Mouse (Mus musculus) MEL (cell line): ENCODE measurements around the gene Cers6. TPM values are rescaled to one million over a fixed set of nuclear protein-coding genes. Genes with fewer than 3 reads are reported as not detected.

Experiments
- DNase-seq: peaks from one replicate; pipeline ENCODE4 v3.0.0; 2011; ENCODE audit warnings: low read depth, low spot score
- H3K27ac ChIP-seq: 2 replicates; pipeline ENCODE4 v1.5.1; 2012; ENCODE audit warnings: low read depth, mild to moderate bottlenecking, control low read depth, low read length, moderate library complexity; ENCODE audit not compliant: control insufficient read depth
- H3K27me3 ChIP-seq, 2 experiments: fragments of 150-350 bp in 1 of 2; sonication (generic) in 1 of 2; 2 replicates each; pipeline ENCODE4 v1.6.1; 2012; ENCODE audit warnings: low read length in 2 of 2, mild to moderate bottlenecking in 2 of 2, improper control_type of control experiment in 1 of 2, moderate library complexity in 1 of 2; ENCODE audit not compliant: insufficient read depth in 2 of 2, control insufficient read depth in 1 of 2
- H3K36me3 ChIP-seq, 2 experiments: 2 replicates each; pipeline ENCODE4 v1.6.1; 2012 to 2014; ENCODE audit warnings: low read length in 2 of 2, improper control_type of control experiment in 1 of 2, inconsistent platforms in 1 of 2, mild to moderate bottlenecking in 1 of 2; ENCODE audit not compliant: insufficient read depth in 2 of 2, control insufficient read depth in 1 of 2
- H3K4me1 ChIP-seq, 2 experiments: fragments of 150-350 bp in 1 of 2; sonication (generic) in 1 of 2; 2 replicates each; pipeline ENCODE4 v1.6.1; 2012; ENCODE audit warnings: low read length in 2 of 2, improper control_type of control experiment in 1 of 2, mild to moderate bottlenecking in 1 of 2; ENCODE audit not compliant: insufficient read depth in 2 of 2, control insufficient read depth in 1 of 2
- H3K4me3 ChIP-seq, 2 experiments: fragments of 150-350 bp in 1 of 2; sonication (generic) in 1 of 2; 2 replicates each; pipeline ENCODE4 v1.5.1; 2012; ENCODE audit warnings: low read depth in 2 of 2, low read length in 2 of 2, mild to moderate bottlenecking in 2 of 2, moderate library complexity in 2 of 2, control low read depth in 1 of 2, improper control_type of control experiment in 1 of 2; ENCODE audit not compliant: control insufficient read depth in 1 of 2, insufficient read depth in 1 of 2
- H3K79me2 ChIP-seq: 2 replicates; pipeline ENCODE4 v1.6.1; 2012; ENCODE audit warnings: mild to moderate bottlenecking, low read length, moderate library complexity; ENCODE audit not compliant: control insufficient read depth, poor library complexity, insufficient read depth
- H3K9ac ChIP-seq: 2 replicates; pipeline ENCODE4 v1.6.1; 2012; ENCODE audit warnings: low read depth, mild to moderate bottlenecking, control low read depth, low read length, moderate library complexity; ENCODE audit not compliant: control insufficient read depth, poor library complexity, severe bottlenecking
- H3K9me3 ChIP-seq: fragments of 150-350 bp; sonication (generic); replicated peaks from 2 replicates; pipeline ENCODE4 v1.6.1; 2012; ENCODE audit warnings: mild to moderate bottlenecking, low read length, improper control_type of control experiment, moderate library complexity; ENCODE audit not compliant: insufficient read depth
- BHLHE40 ChIP-seq: IDR thresholded peaks from 2 replicates; pipeline ENCODE4 v1.6.1; 2012; ENCODE audit warnings: low read depth, mild to moderate bottlenecking, inconsistent platforms, low read length, improper control_type of control experiment, borderline replicate concordance
- CHD1 ChIP-seq: IDR thresholded peaks from 2 replicates; pipeline ENCODE4 v1.6.1; 2012; ENCODE audit warnings: low read depth, mild to moderate bottlenecking, inconsistent platforms, low read length, improper control_type of control experiment
- CTCF ChIP-seq, 3 experiments: IDR thresholded peaks in 2 of 3; conservative IDR thresholded peaks in 1 of 3; 2 replicates each; pipeline ENCODE4 v1.5.1; 2011 to 2012; ENCODE audit warnings: low read length in 3 of 3, low read depth in 2 of 3, mild to moderate bottlenecking in 2 of 3, improper control_type of control experiment in 1 of 3, inconsistent platforms in 1 of 3, mixed read lengths in 1 of 3, moderate library complexity in 1 of 3; ENCODE audit not compliant: control insufficient read depth in 1 of 3, insufficient read depth in 1 of 3, poor library complexity in 1 of 3, severe bottlenecking in 1 of 3
- E2F4 ChIP-seq: IDR thresholded peaks from 2 replicates; pipeline ENCODE4 v1.6.1; 2011; ENCODE audit warnings: low read depth, low read length, improper control_type of control experiment, borderline replicate concordance
- EP300 ChIP-seq, 2 experiments: IDR thresholded peaks; 2 replicates each; pipeline ENCODE4 v1.6.1; 2011; ENCODE audit warnings: improper control_type of control experiment in 2 of 2, low read length in 2 of 2, low read depth in 1 of 2, mild to moderate bottlenecking in 1 of 2
- GABPA ChIP-seq: IDR thresholded peaks from 2 replicates; pipeline ENCODE4 v1.6.1; 2012; ENCODE audit warnings: low read depth, mild to moderate bottlenecking, inconsistent platforms, low read length, improper control_type of control experiment, moderate library complexity
- MAFK ChIP-seq: IDR thresholded peaks from 2 replicates; pipeline ENCODE4 v1.6.1; 2011; ENCODE audit warnings: low read depth, mild to moderate bottlenecking, low read length, improper control_type of control experiment, borderline replicate concordance
- MAZ ChIP-seq: IDR thresholded peaks from 2 replicates; pipeline ENCODE4 v1.6.1; 2012; ENCODE audit warnings: low read depth, mild to moderate bottlenecking, inconsistent platforms, low read length, improper control_type of control experiment
- MYB ChIP-seq: IDR thresholded peaks from 2 replicates; pipeline ENCODE4 v1.6.1; 2011; ENCODE audit warnings: mild to moderate bottlenecking, low read depth, low read length, improper control_type of control experiment
- NELFE ChIP-seq: IDR thresholded peaks from 2 replicates; pipeline ENCODE4 v1.6.1; 2011; ENCODE audit warnings: low read depth, low read length, improper control_type of control experiment
- NRF1 ChIP-seq: IDR thresholded peaks from 2 replicates; pipeline ENCODE4 v1.6.1; 2014; ENCODE audit warnings: low read depth, mild to moderate bottlenecking, inconsistent platforms, low read length, improper control_type of control experiment, moderate library complexity; ENCODE audit not compliant: poor library complexity, insufficient read depth, severe bottlenecking
- POLR2A ChIP-seq, 2 experiments: IDR thresholded peaks; 2 replicates each; pipeline ENCODE4 v1.6.1; 2011 to 2012; ENCODE audit warnings: low read length in 2 of 2, mild to moderate bottlenecking in 2 of 2, control low read depth in 1 of 2, improper control_type of control experiment in 1 of 2, low read depth in 1 of 2, moderate library complexity in 1 of 2; ENCODE audit not compliant: control insufficient read depth in 1 of 2, insufficient read depth in 1 of 2, poor library complexity in 1 of 2
- POLR2AphosphoS2 ChIP-seq: IDR thresholded peaks from 2 replicates; pipeline ENCODE4 v1.6.1; 2011; ENCODE audit warnings: low read length, improper control_type of control experiment
- RCOR1 ChIP-seq: IDR thresholded peaks from 2 replicates; pipeline ENCODE4 v1.6.1; 2012; ENCODE audit warnings: low read depth, mild to moderate bottlenecking, inconsistent platforms, low read length, improper control_type of control experiment
- SIN3A ChIP-seq: IDR thresholded peaks from 2 replicates; pipeline ENCODE4 v1.6.1; 2012; ENCODE audit warnings: low read length, improper control_type of control experiment, inconsistent platforms
- TBP ChIP-seq: IDR thresholded peaks from 2 replicates; pipeline ENCODE4 v1.8.0; 2011; ENCODE audit warnings: low read depth, low read length, improper control_type of control experiment
- TCF12 ChIP-seq: IDR thresholded peaks from 2 replicates; pipeline ENCODE4 v1.6.1; 2014; ENCODE audit warnings: low read depth, mild to moderate bottlenecking, inconsistent platforms, low read length, improper control_type of control experiment, moderate library complexity
- USF2 ChIP-seq, 2 experiments: IDR thresholded peaks; 2 replicates each; pipeline ENCODE4 v1.6.1; 2011 to 2012; ENCODE audit warnings: improper control_type of control experiment in 2 of 2, low read length in 2 of 2, borderline replicate concordance in 1 of 2, inconsistent platforms in 1 of 2, low read depth in 1 of 2, mild to moderate bottlenecking in 1 of 2; ENCODE audit not compliant: insufficient read depth in 1 of 2
- ZKSCAN1 ChIP-seq: IDR thresholded peaks from 2 replicates; pipeline ENCODE4 v1.6.1; 2012; ENCODE audit warnings: low read depth, mild to moderate bottlenecking, inconsistent platforms, low read length, improper control_type of control experiment, moderate library complexity
- polyA plus RNA-seq, 2 experiments: library from polyadenylated mRNA; stranded (reverse) in 1 of 2; unstranded in 1 of 2; fragments of >175 nt in 1 of 2; fragments of >200 nt in 1 of 2; gene quantifications; 2 replicates each; pipeline versions ENCODE4 v1.2.1 to v1.2.4; 2012; ENCODE audit warnings: low replicate concordance in 2 of 2, low read depth in 1 of 2; ENCODE audit not compliant: insufficient read length in 2 of 2, insufficient read depth in 1 of 2, missing spikeins in 1 of 2
- total RNA-seq: library from RNA; depleted of rRNA; stranded (reverse); fragments of 300-350 nt; gene quantifications from 2 replicates; pipeline ENCODE4 v1.2.3, GENCODE M21; 2012

Gene Cers6
- total and polyA plus RNA-seq, 3 experiments: not detected

GRCm38 (mm10) chr2:69004001-69004400 is 142.8 kb downstream of the Cers6 start:
- H3K9ac ChIP-seq: no peak overlapping the region
- H3K4me3 ChIP-seq: no peak overlapping the region
- no peaks in the 10 kb centered on the region for H3K4me1 ChIP-seq
- no peak overlapping the region for H3K27ac ChIP-seq
- no peaks in the 10 kb centered on the region for H3K36me3 ChIP-seq
- H3K27me3 ChIP-seq: no peaks in the 10 kb centered on the region
- H3K79me2 ChIP-seq: no peaks in the 10 kb centered on the region
- TF ChIP-seq MAZ (no peak), ZKSCAN1 (no peak), USF2 (IDR thresholded peaks at IDR 0.05; ENCODE audit: borderline replicate concordance in 1 of 2, insufficient read depth in 1 of 2, low read depth in 1 of 2, low read length in 2 of 2) (no peak), MYB (no peak), BHLHE40 (no peak), E2F4 (no peak)
- H3K9me3 ChIP-seq: no peaks in the 10 kb centered on the region
- no peak for DNase-seq

GRCm38 (mm10) chr2:69011392-69011791 is 150.2 kb downstream of the Cers6 start:
- no peak for DNase-seq
- no peak overlapping the region for H3K4me3 ChIP-seq
- no peak overlapping the region for H3K9ac ChIP-seq
- no peaks in the 10 kb centered on the region for H3K4me1 ChIP-seq
- TF ChIP-seq TCF12 (no peak), SIN3A (no peak), MAZ (no peak), TBP (no peak), GABPA (no peak), POLR2A (IDR thresholded peaks at IDR 0.05; ENCODE audit: control insufficient read depth in 1 of 2, insufficient read depth in 1 of 2, low read depth in 1 of 2, low read length in 2 of 2, poor library complexity in 1 of 2) (no peak), CHD1 (no peak), NRF1 (no peak), EP300 (IDR thresholded peaks at IDR 0.05; ENCODE audit: low read depth in 1 of 2, low read length in 2 of 2) (no peak)
- no peaks in the 10 kb centered on the region for H3K9me3 ChIP-seq
- H3K27ac ChIP-seq: no peak overlapping the region
- H3K79me2 ChIP-seq: no peaks in the 10 kb centered on the region
- no peaks in the 10 kb centered on the region for H3K27me3 ChIP-seq
- H3K36me3 ChIP-seq: no peaks in the 10 kb centered on the region

- Histone ChIP-seq H3K36me3 (no peaks in the 10 kb centered on the region), H3K27me3 (no peaks in the 10 kb centered on the region), H3K4me1 (no peaks in the 10 kb centered on the region), H3K9me3 (no peaks in the 10 kb centered on the region), H3K9ac (no peak overlapping the region), H3K79me2 (no peaks in the 10 kb centered on the region), H3K4me3 (no peak overlapping the region), H3K27ac (no peak overlapping the region)
- DNase-seq: no peak
- no peak for TF ChIP-seq CTCF (IDR thresholded peaks at IDR 0.05 in 2 of 3, conservative IDR thresholded peaks at IDR 0.05 in 1 of 3; ENCODE audit: control insufficient read depth in 1 of 3, insufficient read depth in 1 of 3, low read depth in 2 of 3, low read length in 3 of 3, poor library complexity in 1 of 3, severe bottlenecking in 1 of 3)
- TF ChIP-seq POLR2AphosphoS2: no peak
- TF ChIP-seq MAFK: no peak
- TF ChIP-seq RCOR1: no peak
- TF ChIP-seq NELFE: no peak
- TF ChIP-seq NRF1: no peak
Observed at GRCm38 (mm10) chr2:69011860-69012259, 150.6 kb downstream of the Cers6 start.
